Mouse (Mus musculus): ENCODE data around the gene Ptprq.
A peak's percentile ranks its signal among the peaks of the same experiment; 100 is the strongest.

The Ptprq gene

DNA sequence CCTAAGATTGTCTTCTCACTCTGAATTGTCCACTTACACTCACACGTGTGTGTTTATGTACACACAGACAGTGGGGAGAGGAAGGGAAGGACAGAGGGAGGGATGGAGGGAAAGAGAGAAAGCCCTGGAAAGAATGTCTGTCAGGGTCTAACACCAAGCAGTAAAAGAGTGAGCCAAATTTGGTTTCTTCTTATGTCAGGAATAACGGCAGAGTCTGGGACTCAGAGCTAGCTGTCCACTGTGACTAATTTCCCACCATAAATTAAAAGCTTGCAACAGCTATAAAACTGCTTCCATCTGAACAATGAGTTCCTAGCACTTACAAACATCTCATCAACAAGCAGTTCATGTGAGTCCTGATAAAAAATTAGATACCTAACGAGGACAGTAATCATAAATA is 91.7 kb downstream of the Ptprq start:
- DNase-seq (ENCODE audit: low read depth, low spot score), result peak; percentile 17

DNA sequence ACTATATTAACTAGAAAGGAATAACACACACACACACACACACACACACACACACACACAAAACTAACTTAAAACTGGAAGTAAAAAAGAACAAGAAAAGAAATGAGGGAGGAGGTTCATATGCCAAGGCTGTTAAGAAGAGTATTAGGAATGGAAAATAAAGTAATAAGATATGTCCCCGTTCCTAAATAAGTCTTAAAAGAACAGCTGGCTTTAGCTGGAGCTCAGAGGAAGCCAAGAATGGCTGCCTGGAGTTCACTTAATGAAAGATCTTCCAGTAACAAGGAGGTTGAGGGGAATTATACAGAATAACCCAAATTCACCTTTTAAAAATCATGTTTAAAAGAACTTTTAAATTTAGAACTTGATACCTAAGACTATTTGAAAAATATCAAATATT is 93.2 kb downstream of the Ptprq start:
- DNase-seq (ENCODE audit: low read depth, low spot score), result no peak

DNA sequence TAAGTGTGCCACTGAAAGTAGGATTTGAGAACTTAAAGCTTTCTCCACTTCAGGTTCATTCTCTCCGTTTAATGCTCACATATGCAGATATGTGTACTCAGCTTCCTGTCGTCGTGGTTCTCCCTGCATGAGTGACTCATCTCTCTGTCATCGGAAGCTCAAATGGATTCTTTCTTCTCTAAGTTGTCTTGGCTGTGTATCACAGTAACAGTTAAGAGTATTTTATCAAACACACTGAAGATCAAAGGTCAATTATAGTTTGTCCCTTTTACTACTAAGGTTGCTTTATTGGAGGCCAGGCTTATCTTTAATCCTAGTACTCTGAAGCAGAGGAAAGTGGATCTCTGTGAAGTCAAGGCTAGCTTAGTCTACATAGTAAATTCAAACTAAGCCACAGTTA is 95.6 kb downstream of the Ptprq start:
- DNase-seq (ENCODE audit: low read depth, low spot score), result no peak

DNA sequence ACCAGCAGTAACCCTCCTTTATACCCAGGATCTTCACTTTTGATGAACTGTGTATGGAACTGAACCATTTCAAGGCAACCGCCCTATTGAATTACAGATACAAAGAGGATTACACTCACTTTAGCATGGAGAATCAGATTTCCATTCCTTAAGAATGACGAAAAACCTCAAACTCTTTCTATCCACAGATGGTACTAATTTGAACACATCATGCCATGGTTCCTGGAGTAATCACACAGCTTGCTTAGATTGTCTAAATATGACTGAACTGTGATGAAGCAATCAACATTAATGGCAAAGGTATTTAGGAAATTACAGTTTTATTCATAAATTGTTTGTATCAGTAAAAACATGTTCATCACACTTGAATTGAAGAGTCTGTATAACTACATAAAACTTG is 104.4 kb downstream of the Ptprq start:
- DNase-seq (ENCODE audit: low read depth, low spot score), result no peak

DNA sequence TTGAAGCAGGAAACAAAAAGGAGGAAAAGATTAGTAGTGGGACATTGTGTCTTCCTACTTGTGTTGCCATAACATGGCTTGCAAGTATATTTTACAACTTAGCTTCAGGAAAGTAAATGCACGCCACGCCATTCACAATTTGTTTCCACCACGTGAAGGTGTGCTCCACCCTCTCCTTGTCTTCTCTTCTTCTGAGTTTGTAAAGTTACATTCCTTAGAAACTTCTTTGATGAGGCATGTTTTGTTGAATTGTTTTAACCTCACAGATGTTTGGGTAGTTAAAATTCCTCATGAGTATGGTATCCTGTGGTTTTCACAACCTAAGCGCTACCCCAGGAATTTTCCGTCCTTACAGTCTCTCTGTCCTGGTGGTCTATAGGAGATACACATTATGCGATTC is 118.5 kb downstream of the Ptprq start:
- no peak for DNase-seq (ENCODE audit: low read depth, low spot score)

DNA sequence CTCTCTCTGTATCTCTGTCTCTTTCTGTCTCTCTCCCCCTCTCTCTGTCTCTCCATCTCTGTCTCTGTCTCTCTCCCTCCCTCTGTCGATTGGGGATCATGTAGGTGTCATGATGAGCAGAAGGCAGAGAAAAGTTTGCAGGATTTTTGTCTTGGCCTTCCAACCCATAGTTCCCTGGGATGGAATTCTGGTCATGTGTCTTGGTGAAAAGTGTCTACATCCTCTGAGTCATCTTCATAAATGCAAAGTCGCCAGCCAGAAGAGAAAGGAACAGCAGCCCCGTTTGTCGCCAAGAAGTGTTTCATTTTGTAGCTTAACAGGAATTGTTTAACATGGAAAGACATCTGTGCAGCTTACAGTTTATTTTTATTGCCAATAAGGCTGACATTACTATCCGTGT is 136.5 kb downstream of the Ptprq start:
- DNase-seq (ENCODE audit: low read depth, low spot score), result no peak

DNA sequence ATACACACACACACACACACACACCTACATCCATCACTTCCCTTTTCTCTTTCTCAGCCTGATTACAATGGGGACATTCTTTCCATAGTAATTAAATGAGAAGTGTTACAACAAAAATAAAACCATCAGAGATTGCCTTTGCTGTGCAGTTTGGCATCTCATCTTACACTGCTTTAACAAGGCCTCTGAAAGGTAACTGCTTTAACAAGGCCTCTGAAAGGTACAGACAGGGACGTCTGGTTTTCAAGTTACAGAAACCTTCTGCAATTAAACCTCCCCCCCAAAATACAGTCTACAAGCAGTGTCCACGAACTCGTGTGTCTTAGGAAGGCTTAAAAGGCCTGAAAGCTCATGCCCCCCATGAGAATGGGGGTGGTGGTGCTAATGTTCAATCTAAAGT is 150.8 kb downstream of the Ptprq start:
- peak; percentile 18 for DNase-seq (ENCODE audit: low read depth, low spot score)

DNA sequence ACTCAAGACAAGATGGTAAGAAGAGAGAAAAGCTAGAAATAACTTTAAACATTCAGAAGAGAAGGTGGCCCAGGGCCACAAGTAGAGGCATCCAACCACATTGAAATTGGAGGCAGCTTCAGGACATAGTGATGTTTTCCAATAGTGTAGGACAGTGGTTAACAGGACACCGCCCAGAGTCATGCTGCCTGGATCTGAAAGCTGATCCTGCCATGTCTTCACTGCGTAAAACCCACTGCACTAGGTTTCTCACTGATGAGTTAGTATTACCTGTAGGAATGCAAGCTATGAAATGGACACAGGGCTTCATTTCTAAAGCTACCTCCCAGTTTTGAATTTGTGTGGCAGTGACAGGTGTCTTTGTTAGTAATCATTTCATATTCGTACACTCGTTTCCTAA is 151.6 kb downstream of the Ptprq start:
- DNase-seq (ENCODE audit: low read depth, low spot score), result no peak

DNA sequence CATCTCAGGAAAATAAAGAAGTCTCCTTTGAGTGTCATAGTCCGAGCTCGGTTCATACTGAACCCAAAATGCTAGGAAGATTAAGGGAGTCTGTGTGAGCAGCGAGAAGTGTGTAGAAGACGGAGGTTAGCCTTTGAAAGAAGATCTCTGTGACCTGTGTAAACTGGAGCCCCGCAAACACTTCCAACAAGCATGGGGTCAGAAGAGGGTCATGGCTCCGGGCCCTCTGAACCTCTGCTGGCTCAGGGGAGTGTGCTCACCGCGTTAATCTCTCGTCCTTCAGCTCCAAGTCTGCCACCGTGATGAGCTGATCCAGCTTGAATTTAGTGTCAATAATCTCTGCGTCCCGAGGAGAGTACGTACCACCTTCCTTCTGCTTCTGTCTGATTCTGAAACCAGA is 157.0 kb downstream of the Ptprq start:
- no peak for DNase-seq (ENCODE audit: low read depth, low spot score)

DNA sequence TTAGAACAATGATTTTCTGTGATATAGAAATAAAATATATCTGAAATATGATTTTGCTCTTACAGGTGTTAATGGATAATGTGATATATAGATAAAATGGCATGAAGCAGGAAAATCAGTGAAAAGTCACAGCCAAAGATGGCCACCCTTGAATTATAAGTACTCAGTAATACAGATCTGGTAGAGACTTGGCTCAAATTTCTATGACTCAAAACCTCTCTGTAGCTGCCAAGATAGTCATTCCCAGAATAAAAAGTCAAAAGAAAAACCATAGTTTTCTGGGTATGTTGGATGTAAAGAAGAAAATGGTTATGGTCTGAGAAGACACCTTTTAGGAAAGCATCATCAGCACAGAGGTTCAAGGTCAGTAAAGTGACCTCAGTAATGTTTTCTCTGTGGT is 159.0 kb downstream of the Ptprq start:
- DNase-seq (ENCODE audit: low read depth, low spot score), result no peak

DNA sequence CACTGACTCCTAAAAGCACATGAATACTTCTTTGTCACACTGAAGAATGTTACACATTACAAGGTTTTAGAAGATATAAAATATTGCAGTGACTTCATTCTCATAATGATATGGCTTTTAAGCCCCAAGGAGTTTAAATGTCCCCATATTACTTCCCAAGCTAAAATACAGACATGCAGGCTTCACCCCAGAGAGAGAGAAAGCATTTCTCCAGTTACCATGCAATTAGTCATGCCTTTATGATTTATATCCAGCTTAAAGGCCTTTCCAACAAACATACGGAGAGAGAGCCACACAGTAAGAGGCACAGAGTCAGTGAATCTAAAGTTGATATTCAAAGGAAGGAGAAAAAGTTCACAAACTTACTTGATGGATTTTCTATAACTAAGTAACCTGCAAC is 176.8 kb downstream of the Ptprq start:
- peak; percentile 29 for DNase-seq (ENCODE audit: low read depth, low spot score)

DNA sequence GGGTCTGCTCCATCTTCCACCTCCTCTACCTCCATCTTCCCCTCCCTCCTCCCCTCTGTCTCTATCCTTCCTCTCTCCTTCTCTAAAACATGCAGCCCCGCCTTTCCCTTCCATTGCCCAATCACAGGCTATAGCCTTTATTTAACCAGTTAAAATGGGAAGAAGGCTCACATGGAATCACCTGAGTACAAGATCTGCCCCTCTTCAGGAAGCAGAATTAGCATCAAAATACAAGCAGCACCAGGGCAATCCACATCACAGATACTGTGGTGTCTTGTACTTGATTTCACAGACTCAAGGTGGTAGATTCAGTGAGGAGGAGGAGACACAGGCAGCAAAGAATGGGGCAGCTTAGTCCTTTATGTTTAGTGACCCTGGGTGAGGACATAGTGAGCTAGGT is 191.1 kb downstream of the Ptprq start:
- DNase-seq (ENCODE audit: low read depth, low spot score), result no peak

DNA sequence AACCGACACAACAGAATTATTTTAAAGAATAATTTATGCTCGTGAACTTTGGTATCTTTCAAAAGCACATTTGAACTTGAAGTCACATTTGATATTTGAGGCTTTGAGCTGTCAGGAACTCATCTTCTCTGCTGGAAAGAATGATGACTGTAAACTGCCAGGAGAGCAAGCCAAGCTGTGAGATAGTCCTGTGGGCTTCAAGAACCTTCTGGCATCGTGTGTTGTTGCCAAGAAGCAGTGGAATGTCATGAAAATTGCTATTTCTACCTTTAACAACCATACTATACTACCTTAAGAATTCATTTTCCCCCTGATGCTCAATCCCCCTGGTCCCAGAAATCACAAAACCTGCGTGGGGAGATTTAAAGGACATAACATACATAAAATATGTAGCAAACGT is 200.6 kb downstream of the Ptprq start:
- no peak for DNase-seq (ENCODE audit: low read depth, low spot score)

DNA sequence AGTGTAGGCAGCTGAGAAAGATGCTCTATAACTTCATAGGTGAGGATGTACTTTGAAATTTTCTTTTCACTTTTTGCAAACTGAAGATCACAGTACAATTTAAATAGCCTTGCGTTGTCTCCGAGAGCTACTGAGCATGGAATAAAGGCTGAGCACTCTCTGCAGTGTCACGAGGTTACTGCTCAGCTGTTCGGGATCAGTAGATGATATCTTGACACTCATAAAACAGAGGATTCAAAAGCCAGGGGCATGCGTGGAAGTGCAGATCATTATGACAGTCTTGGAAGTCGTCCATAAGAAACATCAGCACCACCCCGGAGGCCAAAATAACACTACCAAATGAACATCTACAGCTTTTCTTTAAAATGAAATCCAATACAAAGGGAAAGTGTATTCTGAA is 203.2 kb downstream of the Ptprq start:
- no peak for DNase-seq (ENCODE audit: low read depth, low spot score)

DNA sequence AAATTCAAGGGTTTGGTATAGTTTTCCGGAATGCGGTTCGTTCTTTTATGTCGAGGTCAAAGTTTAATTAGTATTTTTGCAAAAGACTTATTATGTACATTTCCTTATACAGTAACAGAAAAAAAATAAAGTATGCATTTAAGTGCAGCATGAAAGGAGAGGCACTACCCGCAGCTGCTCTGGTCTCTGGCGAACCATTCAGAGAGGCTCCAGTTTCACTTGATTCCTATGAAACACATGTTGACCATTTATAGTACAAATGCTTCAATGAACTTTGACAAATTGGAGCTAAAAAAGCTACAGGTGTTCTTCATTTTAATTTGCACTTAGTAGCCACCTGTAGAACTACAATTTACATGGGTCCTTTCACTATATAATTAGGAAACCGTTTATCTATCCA is 205.1 kb downstream of the Ptprq start:
- no peak for DNase-seq (ENCODE audit: low read depth, low spot score)

DNA sequence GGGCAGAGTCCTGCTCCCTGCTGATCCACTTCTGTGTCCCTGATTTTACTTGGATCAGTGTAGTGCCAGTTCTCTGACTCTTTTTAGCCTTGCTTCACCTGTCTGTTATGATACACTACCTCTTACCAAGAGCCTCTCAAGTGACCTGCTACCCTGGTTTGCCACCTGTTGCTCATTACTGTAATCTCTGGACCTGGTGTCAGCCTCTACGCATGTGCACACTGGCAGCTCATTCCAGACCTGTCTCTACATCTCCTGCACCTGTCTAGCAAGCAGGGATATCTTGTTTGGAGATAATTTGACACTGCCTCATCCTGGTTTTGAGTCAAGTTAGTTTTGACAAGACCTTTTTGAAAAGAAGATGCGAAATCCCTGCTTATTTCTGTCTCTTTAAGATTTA is 213.5 kb downstream of the Ptprq start:
- no peak for DNase-seq (ENCODE audit: low read depth, low spot score)

DNA sequence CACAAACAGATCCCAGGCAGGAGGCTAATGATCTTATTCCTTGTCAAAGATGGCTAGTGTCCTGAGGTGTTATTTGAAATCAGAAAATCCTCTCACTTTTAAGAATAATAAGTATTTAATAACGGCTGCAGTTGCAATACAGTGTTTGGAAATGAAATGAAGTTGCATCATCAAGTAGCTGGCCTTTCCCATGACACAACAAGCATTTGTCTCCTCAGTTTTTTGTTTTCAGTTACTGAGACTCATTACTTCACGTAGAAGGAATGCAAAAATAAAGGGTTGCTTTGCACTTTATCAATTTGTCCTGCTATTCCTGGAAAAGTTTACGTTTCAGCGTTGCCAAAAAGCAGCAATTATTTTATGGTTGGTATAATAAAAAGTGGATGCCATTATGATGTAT is 216.4 kb downstream of the Ptprq start:
- no peak for DNase-seq (ENCODE audit: low read depth, low spot score)

DNA sequence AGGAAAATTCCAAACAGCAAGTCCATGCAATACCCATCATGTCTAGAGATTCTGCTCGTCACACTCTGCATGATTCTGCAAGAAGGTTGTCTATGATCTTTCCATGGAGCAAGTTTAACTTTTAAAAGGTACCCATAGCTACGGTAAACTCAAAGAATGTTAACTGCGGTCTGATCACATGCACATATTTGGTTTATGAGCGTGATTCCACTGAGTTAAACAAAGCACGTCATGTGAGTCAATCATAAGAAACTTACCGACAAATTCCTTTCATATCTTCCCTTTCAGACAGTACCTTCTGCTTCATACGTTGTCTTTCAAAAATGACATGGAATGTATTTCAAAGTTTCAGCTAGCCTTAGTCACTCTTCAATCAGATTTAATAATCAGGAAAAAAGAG is 217.7 kb downstream of the Ptprq start:
- DNase-seq (ENCODE audit: low read depth, low spot score), result no peak

DNA sequence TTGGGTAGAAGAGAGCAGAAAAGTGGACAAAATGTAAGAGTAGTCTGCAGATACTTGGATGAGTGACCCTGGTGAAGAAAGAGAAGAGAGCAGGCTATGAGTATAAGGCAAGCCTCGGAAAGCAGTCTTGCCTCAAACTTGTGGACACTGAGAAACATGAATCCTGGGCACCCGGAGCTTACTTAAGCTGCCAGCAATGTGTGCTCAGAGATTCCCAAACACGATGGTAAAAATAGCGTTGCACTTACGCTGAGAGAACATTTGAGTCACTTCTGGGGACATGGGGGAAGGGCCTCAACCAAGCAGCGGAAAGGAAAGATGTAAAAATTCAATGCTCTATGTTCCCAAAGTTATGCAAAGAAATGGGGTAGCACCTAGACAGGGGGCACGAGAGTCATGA is 220.2 kb downstream of the Ptprq start:
- DNase-seq (ENCODE audit: low read depth, low spot score), result no peak

DNA sequence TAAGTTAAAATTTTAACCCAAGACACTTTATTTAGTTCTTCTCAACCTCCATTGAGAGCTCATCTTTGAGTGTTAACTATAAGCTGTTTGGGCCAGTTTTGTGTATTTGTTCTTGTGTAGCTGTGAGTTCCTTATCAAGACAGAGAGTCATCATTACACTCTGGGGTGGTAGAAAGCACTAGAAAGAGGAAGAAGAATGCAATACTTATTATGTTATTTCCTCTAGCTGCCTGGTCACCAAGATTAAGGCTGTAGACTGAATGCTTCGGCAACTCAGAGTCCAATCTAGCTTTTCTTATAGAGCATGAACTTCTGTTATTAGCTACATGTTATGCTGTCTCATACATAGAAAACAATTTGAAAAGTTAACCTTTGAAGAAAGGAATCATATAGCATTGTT is 223.4 kb downstream of the Ptprq start:
- DNase-seq (ENCODE audit: low read depth, low spot score), result no peak

DNA sequence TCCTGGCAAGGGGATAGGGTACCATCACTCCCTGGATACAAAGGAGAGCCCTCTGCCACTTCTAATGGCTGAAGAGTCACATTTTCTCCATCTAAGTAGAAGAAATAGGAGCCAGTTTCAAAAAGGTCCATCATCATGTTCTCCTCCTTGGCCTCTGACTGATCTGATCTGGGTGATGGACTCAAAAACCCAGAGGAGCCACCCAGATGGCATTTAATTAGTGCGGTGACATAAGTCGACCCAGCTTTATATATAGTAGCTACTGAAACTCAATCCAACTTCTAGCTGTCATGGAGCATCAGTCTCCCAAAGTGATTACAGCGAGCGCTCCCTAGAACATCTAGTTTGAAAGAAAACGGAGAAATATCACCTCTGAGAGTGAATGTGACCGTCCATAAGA is 225.3 kb downstream of the Ptprq start, which contains the start of gene Myf6:
Gene Myf6 (minus strand): TSS at position 170 of the 400 bp plus-strand sequence.
- no peak for DNase-seq (ENCODE audit: low read depth, low spot score)

DNA sequence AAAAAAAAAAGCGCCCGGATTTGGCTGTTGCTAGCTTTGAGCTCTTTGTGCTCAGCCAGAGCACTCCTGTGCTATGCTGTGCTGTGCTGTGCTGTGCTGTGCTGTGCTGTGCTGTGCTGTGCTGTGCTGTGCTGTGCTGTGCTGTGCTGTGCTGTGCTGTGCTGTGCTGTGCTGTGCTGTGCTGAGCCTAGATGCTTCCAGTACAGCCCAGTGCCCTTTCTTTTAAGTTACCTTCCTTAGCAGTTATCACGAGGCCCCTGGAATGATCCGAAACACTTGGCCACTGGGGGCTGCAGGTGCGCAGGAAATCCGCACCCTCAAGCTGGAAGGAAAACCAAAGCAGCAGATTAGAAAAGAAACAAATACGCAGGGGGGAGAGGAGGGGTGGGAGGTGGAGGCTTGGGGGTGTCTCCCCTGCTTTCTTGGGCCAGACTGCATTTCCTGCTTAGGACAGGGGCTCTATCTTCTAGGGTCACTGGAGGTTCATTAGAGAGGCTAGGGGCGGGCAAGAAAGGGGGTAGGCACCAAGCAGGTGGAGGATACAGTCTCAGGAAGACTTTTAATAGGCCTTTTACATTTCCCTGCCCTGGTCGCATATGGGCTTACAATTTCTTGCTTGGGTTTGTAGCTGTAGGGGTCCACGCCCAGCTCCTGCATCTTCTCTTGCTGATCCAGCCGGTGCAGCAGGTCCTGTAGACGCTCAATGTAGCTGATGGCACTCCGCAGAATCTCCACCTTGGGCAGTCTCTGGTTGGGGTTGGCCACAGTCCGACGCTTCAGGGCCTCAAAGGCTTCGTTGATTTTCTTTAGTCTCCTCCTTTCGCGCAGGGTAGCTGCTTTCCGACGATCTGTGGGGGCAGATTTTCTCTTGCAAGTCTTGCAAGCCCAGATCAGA is 226.0 kb downstream of the Ptprq start:
- no peak for DNase-seq (ENCODE audit: low read depth, low spot score)

DNA sequence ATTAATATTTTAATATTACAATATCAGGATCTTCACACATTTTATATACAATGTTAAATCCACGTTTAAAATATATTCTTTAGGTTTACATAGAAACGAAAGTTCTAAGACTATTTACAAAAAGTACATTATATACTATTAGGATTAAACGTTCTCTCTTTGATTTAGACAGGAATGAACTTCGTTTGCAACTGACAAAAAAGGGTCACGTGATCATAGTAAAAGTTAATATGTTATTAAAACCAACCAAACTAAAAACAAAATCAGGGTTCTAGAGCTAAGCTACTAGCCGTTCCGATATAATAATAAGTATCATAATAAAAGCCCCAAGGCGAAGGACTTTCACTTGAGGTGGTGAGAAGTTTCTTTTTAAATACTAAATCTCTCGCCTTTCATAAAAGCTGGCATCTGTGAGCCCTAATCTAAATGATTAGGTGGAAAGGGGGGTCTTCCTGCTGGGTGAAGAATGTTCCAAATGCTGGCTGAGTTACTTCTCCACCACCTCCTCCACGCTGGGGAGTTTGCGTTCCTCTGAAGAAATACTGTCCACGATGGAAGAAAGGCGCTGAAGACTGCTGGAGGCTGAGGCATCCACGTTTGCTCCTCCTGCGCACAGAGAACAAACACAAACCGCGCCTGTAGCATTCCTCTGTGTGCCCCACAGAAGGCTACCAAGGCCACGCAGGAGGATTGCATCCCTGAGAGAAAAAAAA is 226.8 kb downstream of the Ptprq start:
- DNase-seq (ENCODE audit: low read depth, low spot score), result no peak
